Mouse (Mus musculus) ES-Bruce4 (cell line): ENCODE measurements at regions not wholly inside any gene's neighbourhood (a gene's known extent, or its start where the extent isn't known, plus 50 kb on each side); places are given as distances from the start of the nearest gene placed in this dataset.

Experiments used
- H3K27ac ChIP-seq: 2 replicates; pipeline ENCODE4 v1.5.1; 2012; ENCODE audit warnings: low read length, inconsistent platforms; ENCODE audit not compliant: insufficient read depth
- H3K27me3 ChIP-seq: 2 replicates; pipeline ENCODE4 v1.6.1; 2012; ENCODE audit warnings: mild to moderate bottlenecking, low read length, inconsistent platforms; ENCODE audit not compliant: control insufficient read depth, poor library complexity, insufficient read depth, severe bottlenecking
- H3K36me3 ChIP-seq: 2 replicates; pipeline ENCODE4 v1.6.1; 2012; ENCODE audit warnings: inconsistent platforms, mild to moderate bottlenecking, low read length, moderate library complexity; ENCODE audit not compliant: control insufficient read depth, poor library complexity, insufficient read depth, severe bottlenecking
- H3K4me1 ChIP-seq: one replicate; pipeline ENCODE4 v1.8.1; 2011; ENCODE audit warnings: low read length; ENCODE audit not compliant: control insufficient read depth, insufficient read depth
- H3K4me3 ChIP-seq: 2 replicates; pipeline ENCODE4 v1.5.1; 2011; ENCODE audit warnings: low read depth, mild to moderate bottlenecking, low read length
- H3K9ac ChIP-seq: 2 replicates; pipeline ENCODE4 v1.6.1; 2012; ENCODE audit warnings: low read depth, mild to moderate bottlenecking, inconsistent platforms; ENCODE audit not compliant: poor library complexity, severe bottlenecking
- H3K9me3 ChIP-seq: replicated peaks from 2 replicates; pipeline ENCODE4 v1.6.1; 2012; ENCODE audit warnings: mild to moderate bottlenecking, low read length, inconsistent platforms; ENCODE audit not compliant: control insufficient read depth, poor library complexity, insufficient read depth, severe bottlenecking
- CTCF ChIP-seq: IDR thresholded peaks from one replicate; pipeline ENCODE4 v1.8.1; 2011; ENCODE audit warnings: low read depth, low read length
- EP300 ChIP-seq: IDR thresholded peaks from 2 replicates; pipeline ENCODE4 v1.6.1; 2011; ENCODE audit warnings: low read depth, low read length; ENCODE audit not compliant: insufficient read depth
- POLR2A ChIP-seq: IDR thresholded peaks from one replicate; pipeline ENCODE4 v1.8.1; 2011; ENCODE audit warnings: low read length; ENCODE audit not compliant: insufficient read depth

DNA sequence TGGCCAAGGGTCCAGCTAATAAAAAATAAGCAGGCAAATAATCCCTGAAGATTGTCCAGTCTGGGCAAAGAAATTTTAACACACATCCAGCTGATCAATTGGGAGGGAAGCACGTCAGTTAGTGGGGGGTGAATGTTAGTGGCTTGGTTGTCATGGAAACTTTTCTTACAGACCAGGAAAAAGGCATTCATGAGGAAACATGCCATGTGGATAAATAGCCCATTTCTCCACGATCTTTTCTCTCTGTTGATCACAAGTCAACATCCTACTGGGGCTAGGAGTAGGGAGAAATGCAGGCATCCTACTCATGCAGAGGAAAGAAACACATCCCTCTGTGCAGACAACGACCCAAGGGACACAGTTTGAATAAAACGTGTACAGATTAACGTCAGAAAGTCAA lies 243.8 kb upstream of the Got2 start:
- Histone ChIP-seq H3K4me1 (no peaks in the 10 kb centered on the region), H3K36me3 (no peaks in the 10 kb centered on the region), H3K9ac (no peak overlapping the region), H3K27me3 (no peaks in the 10 kb centered on the region), H3K9me3 (no peaks in the 10 kb centered on the region), H3K4me3 (no peak overlapping the region), H3K27ac (no peak overlapping the region)
- TF ChIP-seq CTCF (no peak), POLR2A (no peak), EP300 (no peak)

- peaks cover 4% of the 10 kb centered on the region; the same call in 1 of the 2 replicates for H3K9me3 ChIP-seq
- H3K27ac ChIP-seq = no peak overlapping the region
- TF ChIP-seq POLR2A (no peak), EP300 (no peak), CTCF (no peak)
- H3K4me1 ChIP-seq = no peaks in the 10 kb centered on the region
- H3K4me3 ChIP-seq = no peak overlapping the region
- no peak overlapping the region for H3K9ac ChIP-seq
- H3K36me3 ChIP-seq = no peaks in the 10 kb centered on the region
- no peaks in the 10 kb centered on the region for H3K27me3 ChIP-seq
Observed at GRCm38 (mm10) chr8:96128329-96128728, 240.0 kb upstream of the Got2 start.

- no peak overlapping the region for H3K9ac ChIP-seq
- H3K36me3 ChIP-seq = no peaks in the 10 kb centered on the region
- no peak overlapping the region for H3K27ac ChIP-seq
- no peak overlapping the region for H3K4me3 ChIP-seq
- H3K9me3 ChIP-seq = no peaks in the 10 kb centered on the region
- no peaks in the 10 kb centered on the region; the same call in 1 of the 2 replicates for H3K27me3 ChIP-seq
- TF ChIP-seq POLR2A = no peak
- TF ChIP-seq EP300 = no peak
- no peak for TF ChIP-seq CTCF
- H3K4me1 ChIP-seq = no peaks in the 10 kb centered on the region
Observed at GRCm38 (mm10) chr8:96100817-96101216, 212.5 kb upstream of the Got2 start.

DNA sequence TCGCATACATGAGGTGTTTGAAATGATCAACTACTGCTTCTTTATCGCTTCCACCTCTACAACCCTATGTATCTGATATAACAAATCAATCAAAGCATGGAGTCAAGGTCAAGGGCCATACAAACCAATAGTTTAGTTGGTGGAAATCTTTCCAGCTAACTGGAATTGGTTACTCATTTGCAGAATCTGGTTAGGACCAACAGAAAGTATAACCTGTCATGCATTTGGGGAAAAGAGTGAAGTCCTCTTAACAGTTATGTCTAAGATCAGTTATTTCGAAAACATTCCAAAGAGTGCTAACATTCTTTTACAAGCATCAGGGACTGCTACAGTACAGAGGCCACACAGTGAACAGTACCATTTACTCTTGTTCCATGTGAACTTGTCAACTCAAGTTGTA lies 204.6 kb upstream of the Got2 start:
- Histone ChIP-seq H3K9me3 (no peaks in the 10 kb centered on the region), H3K27me3 (no peaks in the 10 kb centered on the region), H3K36me3 (no peaks in the 10 kb centered on the region), H3K9ac (no peak overlapping the region), H3K4me1 (no peaks in the 10 kb centered on the region), H3K27ac (no peak overlapping the region), H3K4me3 (no peak overlapping the region)
- TF ChIP-seq POLR2A (no peak), CTCF (no peak), EP300 (no peak)

DNA sequence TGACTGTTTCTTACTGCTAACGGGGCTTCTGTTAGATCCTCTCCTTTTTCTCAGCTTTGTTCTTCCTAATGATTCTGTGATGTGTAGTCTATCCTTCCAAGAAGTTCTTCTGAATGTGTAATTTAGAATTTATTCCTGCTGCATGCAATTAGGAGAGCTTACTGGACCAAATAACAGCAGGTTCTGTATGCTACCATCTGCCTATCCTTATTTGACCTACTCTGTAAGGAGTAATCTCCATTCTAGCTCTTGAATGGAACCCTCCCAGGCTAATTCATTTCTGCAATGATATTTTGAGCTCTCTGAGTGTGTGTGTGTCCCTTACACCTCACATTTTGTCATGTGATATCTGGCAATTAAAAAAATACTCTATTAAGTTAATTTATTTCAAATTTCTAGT lies 201.9 kb upstream of the Got2 start:
- Histone ChIP-seq H3K27ac (no peak overlapping the region), H3K4me3 (no peak overlapping the region), H3K9me3 (no peaks in the 10 kb centered on the region), H3K4me1 (no peaks in the 10 kb centered on the region), H3K36me3 (no peaks in the 10 kb centered on the region), H3K9ac (no peak overlapping the region), H3K27me3 (no peaks in the 10 kb centered on the region)
- TF ChIP-seq EP300 (no peak), POLR2A (no peak), CTCF (no peak)

DNA sequence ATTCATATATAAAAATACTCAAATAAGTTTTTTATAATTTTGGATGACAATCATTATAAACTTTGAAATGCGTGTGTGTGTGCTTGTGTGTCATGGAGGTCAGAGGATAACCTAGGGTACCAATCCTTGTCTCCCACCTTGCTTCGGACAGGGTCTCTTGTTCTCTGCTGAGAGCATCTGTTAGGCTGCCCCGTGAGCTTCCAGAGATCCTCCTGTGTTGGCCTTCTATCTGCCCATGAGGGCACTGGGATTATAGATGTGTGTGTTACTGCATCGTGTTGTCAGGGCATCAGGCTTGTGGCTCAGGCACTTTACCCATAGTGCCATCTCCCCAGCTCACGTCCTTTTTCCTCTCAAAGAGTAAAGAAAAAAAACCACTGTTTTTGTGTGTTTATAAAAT lies 180.0 kb upstream of the Got2 start:
- H3K27me3 ChIP-seq = no peaks in the 10 kb centered on the region
- no peak for TF ChIP-seq POLR2A
- no peak for TF ChIP-seq CTCF
- TF ChIP-seq EP300 = no peak
- no peak overlapping the region for H3K27ac ChIP-seq
- H3K4me3 ChIP-seq = no peak overlapping the region
- no peaks in the 10 kb centered on the region for H3K9me3 ChIP-seq
- H3K9ac ChIP-seq = no peak overlapping the region
- no peaks in the 10 kb centered on the region for H3K36me3 ChIP-seq
- no peaks in the 10 kb centered on the region for H3K4me1 ChIP-seq
